ENCODE assay signal across 22 mouse cellular contexts in the genomic region with DNA sequence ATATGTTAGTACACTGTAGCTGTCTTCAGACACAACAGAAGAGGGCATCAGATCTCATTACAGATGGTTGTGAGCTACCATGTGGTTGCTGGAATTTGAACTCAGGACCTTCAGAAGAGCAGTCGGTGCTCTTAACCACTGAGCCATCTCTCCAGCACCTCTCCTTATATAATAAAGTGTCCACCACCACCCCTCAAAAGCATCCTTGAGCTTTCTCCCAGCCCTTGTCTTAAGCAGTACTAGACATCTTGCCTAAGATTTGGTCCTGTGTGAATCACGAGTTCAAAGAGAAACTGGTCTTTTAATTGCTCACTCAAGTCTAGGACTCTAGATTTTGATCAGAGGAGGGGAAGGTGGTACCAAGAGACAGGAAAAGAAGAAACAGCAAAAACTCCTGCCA. TPM values are rescaled to one million over a fixed set of nuclear protein-coding genes. Genes with fewer than 3 reads are reported as not detected.
DNase-seq lines count a peak whose midpoint lies in the region; ATAC-seq and TF ChIP-seq lines count a peak whose summit lies in the region.
"Not testable (repeated sequence)": the region's sequence is repeated elsewhere in the genome, so short reads cannot be mapped to it uniquely, and the experiment has no call there.
"Had no signal": no experiment of that assay in that cellular context is flagged by ENCODE, and none has a peak within 500 bp of the region (broad histone marks: within the 10 kb centered on the region; RNA-seq: fewer than 3 reads in every experiment).

No protein-coding gene starts in this region.

- 0 out of 2 replicates have a peak overlapping the region, but pooled peaks have one; percentile 27 for H3K4me2 ChIP-seq in liver, embryonic 16.5 days (ENCODE audit: low read depth, low read length)

- H3K27me3 ChIP-seq in MEL (ENCODE audit: control insufficient read depth in 1 of 2, insufficient read depth in 2 of 2, low read length in 2 of 2); liver, adult 2 months (ENCODE audit: control insufficient read depth, insufficient read depth, low read length); liver, embryonic 16.5 days (ENCODE audit: control insufficient read depth, insufficient read depth, low read depth, low read length); small intestine, adult 2 months (ENCODE audit: control insufficient read depth, insufficient read depth, low read length): not testable (repeated sequence)

- H3K4me3 ChIP-seq in MEL (ENCODE audit: control insufficient read depth in 1 of 2, insufficient read depth in 1 of 2, low read depth in 2 of 2, low read length in 2 of 2) = peak overlapping the region; percentile 46 to 78
- peak overlapping the region; percentile 52 for H3K4me3 ChIP-seq in brown adipose tissue, adult 24 weeks (ENCODE audit: insufficient read depth, low read depth, low read length)
- H3K4me3 ChIP-seq in liver, adult 2 months (ENCODE audit: insufficient read depth, low read depth, low read length) = peak overlapping the region; percentile 32; the same call in 1 of the 2 replicates
- H3K4me3 ChIP-seq in liver, embryonic 16.5 days (ENCODE audit: low read depth, low read length) = peak overlapping the region; percentile 38
- H3K4me3 ChIP-seq in macrophage (ENCODE audit: inconsistent target) = peak overlapping the region; percentile 56
- H3K4me3 ChIP-seq in small intestine, adult 2 months (ENCODE audit: low read depth, low read length) = not testable (repeated sequence)

- H3K36me3 ChIP-seq in MEL (ENCODE audit: control insufficient read depth in 1 of 2, insufficient read depth in 2 of 2, low read length in 2 of 2) = peaks cover 0 to 20% of the 10 kb centered on the region in 2 experiments; a peak in 2 of 4 replicates
- not testable (repeated sequence) for H3K36me3 ChIP-seq in liver, adult 2 months (ENCODE audit: control insufficient read depth, insufficient read depth, low read length); liver, embryonic 16.5 days (ENCODE audit: control insufficient read depth, insufficient read depth); macrophage (ENCODE audit: inconsistent target); small intestine, adult 2 months (ENCODE audit: control insufficient read depth, insufficient read depth, low read length)

- TF ChIP-seq EP300 in MEL (IDR thresholded peaks at IDR 0.05; ENCODE audit: low read depth in 1 of 2, low read length in 2 of 2) = not testable (repeated sequence)

- not testable (repeated sequence) for DNase-seq in MEL (ENCODE audit: low read depth, low spot score); liver, adult 2 months (ENCODE audit: extremely low read depth, low read depth, low spot score)
- DNase-seq in heart, adult 11 months = peak; percentile 70

- peak overlapping the region; percentile 66 for H3K27ac ChIP-seq in MEL (ENCODE audit: control insufficient read depth, low read depth, low read length)
- H3K27ac ChIP-seq in brown adipose tissue, adult 24 weeks (replicated peaks; ENCODE audit: low read depth, low read length) = peak overlapping the region; percentile 88
- H3K27ac ChIP-seq in liver, adult 2 months (replicated peaks; ENCODE audit: insufficient read depth, low read depth, low read length) = not testable (repeated sequence)
- peak overlapping the region; percentile 33; the same call in 1 of the 2 replicates for H3K27ac ChIP-seq in liver, embryonic 16.5 days (ENCODE audit: low read length)
- peak overlapping the region; percentile 82 for H3K27ac ChIP-seq in macrophage
- peak overlapping the region; percentile 26 for H3K27ac ChIP-seq in small intestine, adult 2 months (ENCODE audit: insufficient read depth, low read depth, low read length)

- not testable (repeated sequence) for ATAC-seq in liver, embryonic 16.5 days (ENCODE audit: low read depth)

- not testable (repeated sequence) for TF ChIP-seq CTCF in MEL (IDR thresholded peaks at IDR 0.05 in 2 of 3, conservative IDR thresholded peaks at IDR 0.05 in 1 of 3; ENCODE audit: control insufficient read depth in 1 of 3, insufficient read depth in 1 of 3, low read depth in 2 of 3, low read length in 3 of 3, poor library complexity in 1 of 3, severe bottlenecking in 1 of 3); liver, adult 2 months (IDR thresholded peaks at IDR 0.05; ENCODE audit: low read depth, low read length); small intestine, adult 2 months (IDR thresholded peaks at IDR 0.05; ENCODE audit: extremely low read depth, insufficient read length, insufficient replicate concordance, low read depth, low read length)

- peak overlapping the region; percentile 69 for H3K9ac ChIP-seq in MEL (ENCODE audit: control insufficient read depth, low read depth, low read length, poor library complexity, severe bottlenecking)
- H3K9ac ChIP-seq in liver, adult 2 months (ENCODE audit: low read depth, low read length); liver, embryonic 16.5 days (ENCODE audit: low read depth, low read length): not testable (repeated sequence)

- WGBS in liver, adult 2 months = 19% methylated on average over 2 of the region's 2 CpGs
- WGBS in liver, embryonic 16.5 days (ENCODE audit: insufficient replicate concordance) = 46% methylated on average over 2 of the region's 2 CpGs
- WGBS in macrophage (ENCODE audit: missing documents) = 25% methylated on average over 2 of the region's 2 CpGs
- WGBS in small intestine, adult 2 months = 50% methylated on average over 2 of the region's 2 CpGs

- not testable (repeated sequence) for TF ChIP-seq RAD21 in MEL (IDR thresholded peaks at IDR 0.05; ENCODE audit: low read depth, low read length)

- peaks cover 7 to 25% of the 10 kb centered on the region in 2 experiments for H3K4me1 ChIP-seq in MEL (ENCODE audit: control insufficient read depth in 1 of 2, insufficient read depth in 2 of 2, low read length in 2 of 2)
- H3K4me1 ChIP-seq in brown adipose tissue, adult 24 weeks (ENCODE audit: control insufficient read depth, insufficient read depth, insufficient read length, low read length); liver, embryonic 16.5 days (ENCODE audit: control insufficient read depth, low read depth, low read length); small intestine, adult 2 months (ENCODE audit: control insufficient read depth, insufficient read depth, insufficient read length, low read length): not testable (repeated sequence)
- peaks cover 10% of the 10 kb centered on the region for H3K4me1 ChIP-seq in liver, adult 2 months (ENCODE audit: control insufficient read depth, insufficient read depth, low read length)

- not testable (repeated sequence) for H3K79me2 ChIP-seq in MEL (ENCODE audit: control insufficient read depth, insufficient read depth, low read length, poor library complexity); liver, adult 2 months (ENCODE audit: control insufficient read depth, insufficient read depth, low read length)
- H3K79me2 ChIP-seq in macrophage (ENCODE audit: inconsistent target) = peaks cover 52% of the 10 kb centered on the region

- not testable (repeated sequence) for H3K9me3 ChIP-seq in MEL (replicated peaks; ENCODE audit: insufficient read depth, low read length); liver, embryonic 16.5 days (replicated peaks; ENCODE audit: control insufficient read depth, low read length)

- TF ChIP-seq POLR2A in MEL (IDR thresholded peaks at IDR 0.05; ENCODE audit: control insufficient read depth in 1 of 2, insufficient read depth in 1 of 2, low read depth in 1 of 2, low read length in 2 of 2, poor library complexity in 1 of 2); liver, adult 2 months (IDR thresholded peaks at IDR 0.05; ENCODE audit: extremely low read depth, insufficient read depth, low read length); small intestine, adult 2 months (IDR thresholded peaks at IDR 0.05; ENCODE audit: low read depth, low read length): not testable (repeated sequence)

RNA-seq across cellular contexts. Expression of gene Fcgr2b, which starts 1.0 kb away (rescaled TPM):
- total RNA-seq in MEL (2012; rRNA removed) = 4.7 and 6.4 TPM in 2 replicates
- 1 to 10 TPM in 1 of 2 experiments, not detected in 1; 8.2 TPM for polyA plus RNA-seq in MEL (2012; ENCODE audit: insufficient read depth in 1 of 2, insufficient read length in 2 of 2, low read depth in 1 of 2, low replicate concordance in 2 of 2, missing spikeins in 1 of 2)
- polyA plus RNA-seq in brown adipose tissue, adult 24 weeks (2012; ENCODE audit: insufficient read depth, insufficient read length, missing spikeins) = 11.0 and 11.9 TPM in 2 replicates
- total RNA-seq in liver, adult 2 months (2014; rRNA removed) = 56.6 and 68.7 TPM in 2 replicates
- 18.6 and 34.9 TPM in 2 replicates for polyA plus RNA-seq in liver, adult 2 months (2012; rRNA removed)
- polyA plus RNA-seq in liver, embryonic 16.5 days (2015; fragmentation: Nextera tagmentation; extraction: Ambion mirVana) = 6.1 and 6.7 TPM in 2 replicates
- total RNA-seq in macrophage (2018; cell fraction: chromatin; rRNA removed) = 1,000 to 10,000 TPM in 14 of 26 experiments, 100 to 1,000 TPM in 12; 552 to 2,008 (median 1,011) TPM
- 100 to 1,000 TPM; 224 to 730 (median 474) TPM for total RNA-seq in macrophage (2018; cell fraction: cytosol; rRNA removed)
- total RNA-seq in macrophage (2018; cell fraction: nucleus; rRNA removed) = 1,000 to 10,000 TPM in 21 of 26 experiments, 100 to 1,000 TPM in 5; 780 to 1,818 (median 1,207) TPM
- polyA plus RNA-seq in macrophage (2018) = 372 to 843 TPM (median 791 TPM) in 3 replicates
- 3.6 and 4.3 TPM in 2 replicates for polyA plus RNA-seq in small intestine, adult 2 months (2012; rRNA removed)

RNA-seq across cellular contexts. Expression of gene Fcgr4, which starts 43.4 kb away (rescaled TPM):
- total RNA-seq in MEL (2012; rRNA removed) = not detected in 2 replicates
- polyA plus RNA-seq in MEL (2012; ENCODE audit: insufficient read depth in 1 of 2, insufficient read length in 2 of 2, low read depth in 1 of 2, low replicate concordance in 2 of 2, missing spikeins in 1 of 2) (not detected), macrophage (2018) (192 to 337 TPM (median 269 TPM) in 3 replicates)
- 2.2 and 3.9 TPM in 2 replicates for polyA plus RNA-seq in brown adipose tissue, adult 24 weeks (2012; ENCODE audit: insufficient read depth, insufficient read length, missing spikeins)
- total RNA-seq in liver, adult 2 months (2014; rRNA removed) = 8.4 and 10.3 TPM in 2 replicates
- 3.1 and 4.5 TPM in 2 replicates for polyA plus RNA-seq in liver, adult 2 months (2012; rRNA removed)
- 4.1 and 4.3 TPM in 2 replicates for polyA plus RNA-seq in liver, embryonic 16.5 days (2015; fragmentation: Nextera tagmentation; extraction: Ambion mirVana)
- total RNA-seq in macrophage (2018; cell fraction: chromatin; rRNA removed) = 10 to 100 TPM in 18 of 26 experiments, 1 to 10 TPM in 8; 2.8 to 51.5 (median 15.7) TPM
- 100 to 1,000 TPM; 164 to 540 (median 249) TPM for total RNA-seq in macrophage (2018; cell fraction: cytosol; rRNA removed)
- total RNA-seq in macrophage (2018; cell fraction: nucleus; rRNA removed) = 100 to 1,000 TPM in 12 of 26 experiments, 10 to 100 TPM in 14; 45.3 to 292 (median 97.1) TPM
- polyA plus RNA-seq in small intestine, adult 2 months (2012; rRNA removed) = 2.5 and 2.8 TPM in 2 replicates
- total RNA-seq: gastrocnemius, adult 8-10 months; gastrocnemius, postnatal 25 days had no signal
- polyA plus RNA-seq: heart, embryonic 11.5 days had no signal

RNA-seq across cellular contexts. Expression of gene Fcrla, which starts 48.0 kb away (rescaled TPM):
- total RNA-seq in MEL (2012; rRNA removed) = 0.12 and 0.39 TPM in 2 replicates
- polyA plus RNA-seq in MEL (2012; ENCODE audit: insufficient read depth in 1 of 2, insufficient read length in 2 of 2, low read depth in 1 of 2, low replicate concordance in 2 of 2, missing spikeins in 1 of 2) (under 1 TPM in 1 of 2 experiments, not detected in 1; 0.18 TPM), macrophage (2018) (0.26 to 0.79 TPM (median 0.56 TPM) in 3 replicates)
- polyA plus RNA-seq in brown adipose tissue, adult 24 weeks (2012; ENCODE audit: insufficient read depth, insufficient read length, missing spikeins) = 1.8 TPM in 1 of 2 replicates, not detected in the other
- 0.83 and 1.1 TPM in 2 replicates for total RNA-seq in liver, adult 2 months (2014; rRNA removed)
- 0.37 and 1.1 TPM in 2 replicates for polyA plus RNA-seq in liver, adult 2 months (2012; rRNA removed)
- 0.67 and 1.3 TPM in 2 replicates for polyA plus RNA-seq in liver, embryonic 16.5 days (2015; fragmentation: Nextera tagmentation; extraction: Ambion mirVana)
- 1 to 10 TPM in 5 of 26 experiments, under 1 TPM in 4, not detected in 17; 0.58 to 2.7 (median 1.1) TPM for total RNA-seq in macrophage (2018; cell fraction: chromatin; rRNA removed)
- 1 to 10 TPM in 2 of 26 experiments, under 1 TPM in 17, not detected in 7; 0.11 to 1.1 (median 0.52) TPM for total RNA-seq in macrophage (2018; cell fraction: cytosol; rRNA removed)
- 1 to 10 TPM in 6 of 26 experiments, under 1 TPM in 7, not detected in 13; 0.46 to 4.4 (median 1.00) TPM for total RNA-seq in macrophage (2018; cell fraction: nucleus; rRNA removed)
- 1.8 and 4.2 TPM in 2 replicates for polyA plus RNA-seq in small intestine, adult 2 months (2012; rRNA removed)
- total RNA-seq: common myeloid progenitor, adult 5-6 weeks; ES-E14; forebrain, postnatal 0 days; gastrocnemius, adult 8-10 months; gastrocnemius, postnatal 25 days had no signal
- polyA plus RNA-seq: C2C12; embryonic facial prominence, embryonic 12.5 days; embryonic facial prominence, embryonic 15.5 days; forebrain, embryonic 11.5 days; forebrain, embryonic 14.5 days; frontal cortex, adult 2 months; hindbrain, embryonic 12.5 days; hindbrain, embryonic 15.5 days; intestine, embryonic 14.5 days had no signal

Comparison
In these comparisons a context has a peak if more than half of its experiments do, and no peak if none do; other contexts are left out.
1. RNA of gene Fcgr2b, which starts 1.0 kb away (polyA plus RNA-seq): 372 to 843 TPM in macrophage; 18.6 to 34.9 TPM in liver, adult 2 months, 11.0 to 11.9 TPM in brown adipose tissue, adult 24 weeks, 8.2 TPM in MEL, 6.1 to 6.7 TPM in liver, embryonic 16.5 days and 3.6 to 4.3 TPM in small intestine, adult 2 months; every median in the first group is over 10 times any median in the second.
2. RNA of gene Fcgr4, which starts 43.4 kb away (polyA plus RNA-seq): 192 to 337 TPM in macrophage; 3.1 to 4.5 TPM in liver, adult 2 months, 4.1 to 4.3 TPM in liver, embryonic 16.5 days, 2.5 to 2.8 TPM in small intestine, adult 2 months, 2.2 to 3.9 TPM in brown adipose tissue, adult 24 weeks and not detected in MEL; every median in the first group is over 10 times any median in the second.